Mouse (Mus musculus): ENCODE measurements at regions not wholly inside any gene's neighbourhood (a gene's known extent, or its start where the extent isn't known, plus 50 kb on each side); places are given as distances from the start of the nearest gene placed in this dataset.
A peak's percentile ranks its signal among the peaks of the same experiment; 100 is the strongest.
"Not testable (repeated sequence)": the region's sequence is repeated elsewhere in the genome, so short reads cannot be mapped to it uniquely, and the experiment has no call there.

DNA sequence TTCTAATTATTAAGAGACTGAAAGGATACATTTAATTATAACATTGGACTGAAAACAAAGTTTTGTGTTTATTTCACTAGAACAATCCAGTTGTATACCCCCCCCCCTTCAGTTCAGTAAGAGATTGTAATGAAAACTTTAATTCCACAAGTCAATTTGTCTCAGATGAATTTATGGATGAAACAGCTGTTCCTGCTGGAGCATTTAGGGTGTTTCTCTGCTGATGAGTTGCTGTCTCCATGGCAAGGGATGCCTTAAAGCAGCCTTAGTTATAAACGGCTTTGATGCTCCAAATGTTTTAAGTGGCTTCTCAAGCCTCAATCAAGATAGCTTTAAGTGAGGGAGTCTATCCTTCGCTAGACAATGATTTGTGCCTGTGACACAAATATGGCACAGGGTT, 112.1 kb upstream of the Ctso start:
- TF ChIP-seq CTCF (IDR thresholded peaks at IDR 0.05) = no peak
- H3K36me3 ChIP-seq (ENCODE audit: insufficient read depth, low read length) = no peaks in the 10 kb centered on the region
- no peaks in the 10 kb centered on the region for H3K4me1 ChIP-seq (ENCODE audit: insufficient read depth, low read length)
- no peak overlapping the region for H3K9ac ChIP-seq (replicated peaks; ENCODE audit: low read length, poor library complexity, severe bottlenecking)
- WGBS = 79% methylated on average over 2 of the region's 2 CpGs
- no peak overlapping the region for H3K4me3 ChIP-seq (ENCODE audit: low read depth, low read length)
- H3K4me2 ChIP-seq (ENCODE audit: low read depth, low read length, poor library complexity, severe bottlenecking) = no peak overlapping the region
- DNase-seq (ENCODE audit: low spot score) (no peak), ATAC-seq (ENCODE audit: low FRiP score) (no peak)
- no peaks in the 10 kb centered on the region for H3K9me3 ChIP-seq (ENCODE audit: low read length)
- H3K27ac ChIP-seq (ENCODE audit: low read depth, low read length) = no peak overlapping the region
- H3K27me3 ChIP-seq (ENCODE audit: insufficient read depth, low read length) = no peaks in the 10 kb centered on the region

GRCm38 (mm10) chr3:81829525-81829924, 102.9 kb upstream of the Ctso start:
- no peaks in the 10 kb centered on the region for H3K27me3 ChIP-seq (ENCODE audit: insufficient read depth, low read length)
- no CpG with 5 or more reads among the region's 2 CpGs for WGBS
- H3K27ac ChIP-seq (ENCODE audit: low read depth, low read length) = peak overlapping the region; percentile 55
- TF ChIP-seq CTCF (IDR thresholded peaks at IDR 0.05) = no peak
- no peak overlapping the region for H3K4me2 ChIP-seq (ENCODE audit: low read depth, low read length, poor library complexity, severe bottlenecking)
- no peak for DNase-seq (ENCODE audit: low spot score)
- ATAC-seq (ENCODE audit: low FRiP score) = peak; percentile 38; the same call in 1 of the 2 replicates
- no peak overlapping the region for H3K9ac ChIP-seq (replicated peaks; ENCODE audit: low read length, poor library complexity, severe bottlenecking)
- H3K36me3 ChIP-seq (ENCODE audit: insufficient read depth, low read length) = no peaks in the 10 kb centered on the region
- H3K9me3 ChIP-seq (ENCODE audit: low read length) = no peaks in the 10 kb centered on the region
- H3K4me3 ChIP-seq (ENCODE audit: low read depth, low read length) = no peak overlapping the region
- H3K4me1 ChIP-seq (ENCODE audit: insufficient read depth, low read length) = 0 out of 2 replicates have a peak, but pooled peaks cover 3% of the 10 kb centered on the region

- ATAC-seq (ENCODE audit: low FRiP score) (peak; percentile 93), DNase-seq (ENCODE audit: low spot score) (peak; percentile 88)
- H3K9me3 ChIP-seq (ENCODE audit: low read length) = no peaks in the 10 kb centered on the region
- H3K4me2 ChIP-seq (ENCODE audit: low read depth, low read length, poor library complexity, severe bottlenecking) = no peak overlapping the region
- no peaks in the 10 kb centered on the region for H3K36me3 ChIP-seq (ENCODE audit: insufficient read depth, low read length)
- H3K4me3 ChIP-seq (ENCODE audit: low read depth, low read length) = no peak overlapping the region
- H3K9ac ChIP-seq (replicated peaks; ENCODE audit: low read length, poor library complexity, severe bottlenecking) = no peak overlapping the region
- 0 out of 2 replicates have a peak, but pooled peaks cover 3% of the 10 kb centered on the region for H3K4me1 ChIP-seq (ENCODE audit: insufficient read depth, low read length)
- H3K27ac ChIP-seq (ENCODE audit: low read depth, low read length) = peak overlapping the region; percentile 55
- no peak for TF ChIP-seq CTCF (IDR thresholded peaks at IDR 0.05)
- no peaks in the 10 kb centered on the region for H3K27me3 ChIP-seq (ENCODE audit: insufficient read depth, low read length)
Observed at GRCm38 (mm10) chr3:81829966-81830599, 102.3 kb upstream of the Ctso start.

- no peaks in the 10 kb centered on the region for H3K27me3 ChIP-seq (ENCODE audit: insufficient read depth, low read length)
- no peaks in the 10 kb centered on the region for H3K9me3 ChIP-seq (ENCODE audit: low read length)
- no peak overlapping the region for H3K4me2 ChIP-seq (ENCODE audit: low read depth, low read length, poor library complexity, severe bottlenecking)
- no peak overlapping the region for H3K9ac ChIP-seq (replicated peaks; ENCODE audit: low read length, poor library complexity, severe bottlenecking)
- DNase-seq (ENCODE audit: low spot score) (no peak), ATAC-seq (ENCODE audit: low FRiP score) (peak; percentile 52; the same call in 1 of the 2 replicates)
- H3K36me3 ChIP-seq (ENCODE audit: insufficient read depth, low read length) = no peaks in the 10 kb centered on the region
- TF ChIP-seq CTCF (IDR thresholded peaks at IDR 0.05) = no peak
- no peak overlapping the region for H3K4me3 ChIP-seq (ENCODE audit: low read depth, low read length)
- no peak overlapping the region for H3K27ac ChIP-seq (ENCODE audit: low read depth, low read length)
- H3K4me1 ChIP-seq (ENCODE audit: insufficient read depth, low read length) = no peaks in the 10 kb centered on the region
- 15% methylated on average over 11 of the region's 11 CpGs for WGBS
Observed at GRCm38 (mm10) chr3:81835380-81836157, 96.8 kb upstream of the Ctso start.

DNA sequence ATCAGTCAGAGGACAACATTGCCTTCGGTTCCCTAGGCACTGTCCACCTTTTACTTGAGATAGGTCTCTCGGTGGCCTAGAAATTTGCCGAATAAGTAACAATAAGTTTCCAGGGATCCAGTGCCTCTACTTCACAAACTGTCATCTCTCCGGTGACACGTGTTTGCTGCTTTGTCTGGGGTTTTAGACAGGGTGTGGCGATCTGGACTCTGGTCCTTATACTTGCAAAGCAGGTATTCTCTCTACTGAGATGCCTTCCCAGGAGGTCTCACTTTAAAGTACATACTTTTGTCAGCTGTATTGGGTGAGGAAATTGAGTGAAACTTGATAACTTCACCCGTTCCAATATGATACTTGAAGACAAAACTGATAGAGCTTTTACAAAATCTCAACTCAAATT, 95.9 kb upstream of the Ctso start:
- H3K9me3 ChIP-seq (ENCODE audit: low read length) = no peaks in the 10 kb centered on the region
- ATAC-seq (ENCODE audit: low FRiP score) (no peak), DNase-seq (ENCODE audit: low spot score) (no peak)
- H3K4me1 ChIP-seq (ENCODE audit: insufficient read depth, low read length) = no peaks in the 10 kb centered on the region
- no peak overlapping the region for H3K4me2 ChIP-seq (ENCODE audit: low read depth, low read length, poor library complexity, severe bottlenecking)
- H3K9ac ChIP-seq (replicated peaks; ENCODE audit: low read length, poor library complexity, severe bottlenecking) = no peak overlapping the region
- TF ChIP-seq CTCF (IDR thresholded peaks at IDR 0.05) = no peak
- H3K4me3 ChIP-seq (ENCODE audit: low read depth, low read length) = no peak overlapping the region
- no peaks in the 10 kb centered on the region for H3K27me3 ChIP-seq (ENCODE audit: insufficient read depth, low read length)
- WGBS = 90% methylated on average over 7 of the region's 7 CpGs
- H3K36me3 ChIP-seq (ENCODE audit: insufficient read depth, low read length) = no peaks in the 10 kb centered on the region
- H3K27ac ChIP-seq (ENCODE audit: low read depth, low read length) = no peak overlapping the region

DNA sequence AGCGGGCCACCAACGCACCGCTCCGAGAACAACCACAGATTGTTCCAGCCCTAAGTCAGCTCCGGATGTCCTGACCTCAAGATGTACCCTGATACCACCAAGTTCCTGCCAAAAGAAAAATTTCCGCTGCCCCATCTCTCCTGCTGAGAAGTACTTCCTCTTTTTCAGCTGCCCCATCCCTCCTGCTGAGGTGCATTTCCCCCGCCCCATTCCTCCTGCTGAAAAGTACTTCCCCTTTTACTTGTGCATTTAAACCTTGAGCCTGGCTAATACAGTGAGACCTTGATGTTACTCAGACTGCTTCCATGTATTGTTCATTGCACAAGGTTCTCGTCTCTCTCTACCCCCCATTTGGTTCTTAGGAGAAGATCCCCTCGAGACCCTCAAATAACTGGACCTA, 94.3 kb upstream of the Ctso start:
- ATAC-seq (ENCODE audit: low FRiP score); H3K36me3 ChIP-seq (ENCODE audit: insufficient read depth, low read length); H3K9me3 ChIP-seq (ENCODE audit: low read length); H3K4me2 ChIP-seq (ENCODE audit: low read depth, low read length, poor library complexity, severe bottlenecking); H3K4me3 ChIP-seq (ENCODE audit: low read depth, low read length); H3K27ac ChIP-seq (ENCODE audit: low read depth, low read length); H3K27me3 ChIP-seq (ENCODE audit: insufficient read depth, low read length); DNase-seq (ENCODE audit: low spot score); H3K9ac ChIP-seq (replicated peaks; ENCODE audit: low read length, poor library complexity, severe bottlenecking); H3K4me1 ChIP-seq (ENCODE audit: insufficient read depth, low read length): not testable (repeated sequence)
- 89% methylated on average over 8 of the region's 9 CpGs for WGBS
